Mouse (Mus musculus): ENCODE measurements at regions not wholly inside any gene's neighbourhood (a gene's known extent, or its start where the extent isn't known, plus 50 kb on each side); places are given as distances from the start of the nearest gene placed in this dataset.

GRCm38 (mm10) chr13:99100430-99101409 lies 83.9 kb upstream of the Zfp366 start:
- no peak for TF ChIP-seq CTCF (IDR thresholded peaks at IDR 0.05; ENCODE audit: low read depth)
- TF ChIP-seq EP300 (IDR thresholded peaks at IDR 0.05; ENCODE audit: low read depth) = no peak
